Mouse (Mus musculus): ENCODE data around the gene Cmtm7. TPM values are rescaled to one million over a fixed set of nuclear protein-coding genes. Genes with fewer than 3 reads are reported as not detected.

Gene Cmtm7
- polyA plus RNA-seq (2014; fragmentation: Illumina TruSeq; extraction: RNeasy Lipid Tissue Mini Kit (QIAGEN cat#74804); ENCODE audit: low read depth, low replicate concordance): 22.8 TPM

GRCm38 (mm10) chr9:114781526-114782212, at the start of gene Cmtm7:
Cmtm7 (minus strand) TSS chr9:114781856.

DNA sequence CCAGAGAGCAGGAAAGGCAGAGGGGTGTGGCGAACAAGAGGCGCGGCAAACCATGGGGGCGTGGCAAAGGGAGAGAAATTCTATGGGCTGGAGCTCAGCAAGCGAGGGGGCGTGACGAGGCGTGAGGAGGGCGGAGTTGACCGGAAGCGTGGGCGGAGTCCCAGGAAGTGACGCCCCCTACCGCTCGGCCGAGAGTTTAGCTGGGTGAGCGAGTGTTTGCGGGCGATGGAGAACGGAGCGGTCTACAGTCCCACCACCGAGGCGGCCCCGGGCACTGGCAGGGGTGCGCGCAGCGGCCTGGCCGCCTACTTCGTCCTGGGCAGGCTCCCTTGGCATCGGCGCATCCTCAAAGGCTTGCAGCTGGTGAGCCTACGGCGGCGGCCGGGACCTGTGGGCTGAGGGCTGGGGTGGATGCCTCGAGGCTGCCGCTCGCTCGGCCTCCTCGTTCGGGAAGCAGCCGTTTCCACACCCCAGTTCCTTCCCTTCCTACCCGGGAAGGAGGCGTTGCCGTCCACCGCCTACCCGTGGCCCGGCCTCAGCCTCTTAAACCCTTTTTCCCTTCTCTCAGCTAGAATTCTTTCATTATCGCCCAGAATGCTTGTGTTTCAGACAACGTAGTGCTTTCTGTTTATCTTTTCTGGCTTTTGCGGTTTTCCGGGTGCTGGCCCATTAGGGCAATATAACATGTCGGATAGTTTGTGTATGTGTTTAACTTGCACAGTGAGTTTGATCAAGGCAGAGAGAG, 50.5 kb downstream of the Cmtm7 start, which contains the start of gene Cmtm6:
Cmtm6 (plus strand) TSS at position 106 of the 745 bp plus-strand sequence.

Other genes starting within 250 kb of the Cmtm7 start
- not detected for gene Trim71, start 217.5 kb downstream of the Cmtm7 start, polyA plus RNA-seq (2014; fragmentation: Illumina TruSeq; extraction: RNeasy Lipid Tissue Mini Kit (QIAGEN cat#74804); ENCODE audit: low read depth, low replicate concordance)
- gene Cnot10, start 141.7 kb downstream of the Cmtm7 start, polyA plus RNA-seq (2014; fragmentation: Illumina TruSeq; extraction: RNeasy Lipid Tissue Mini Kit (QIAGEN cat#74804); ENCODE audit: low read depth, low replicate concordance): 27.2 TPM
- gene Dync1li1, start 93.1 kb downstream of the Cmtm7 start, polyA plus RNA-seq (2014; fragmentation: Illumina TruSeq; extraction: RNeasy Lipid Tissue Mini Kit (QIAGEN cat#74804); ENCODE audit: low read depth, low replicate concordance): 47.1 TPM
- 25.8 TPM for gene Cmtm6, start 50.7 kb downstream of the Cmtm7 start, polyA plus RNA-seq (2014; fragmentation: Illumina TruSeq; extraction: RNeasy Lipid Tissue Mini Kit (QIAGEN cat#74804); ENCODE audit: low read depth, low replicate concordance)
- 19.1 TPM for gene Cmtm8, start 62.3 kb upstream of the Cmtm7 start, polyA plus RNA-seq (2014; fragmentation: Illumina TruSeq; extraction: RNeasy Lipid Tissue Mini Kit (QIAGEN cat#74804); ENCODE audit: low read depth, low replicate concordance)
- gene Gpd1l, start 152.1 kb upstream of the Cmtm7 start, polyA plus RNA-seq (2014; fragmentation: Illumina TruSeq; extraction: RNeasy Lipid Tissue Mini Kit (QIAGEN cat#74804); ENCODE audit: low read depth, low replicate concordance): 43.2 TPM
- 2.5 TPM for gene Osbpl10, start 196.7 kb upstream of the Cmtm7 start, polyA plus RNA-seq (2014; fragmentation: Illumina TruSeq; extraction: RNeasy Lipid Tissue Mini Kit (QIAGEN cat#74804); ENCODE audit: low read depth, low replicate concordance)
- gene Rps27rt, start 200.9 kb upstream of the Cmtm7 start, polyA plus RNA-seq (2014; fragmentation: Illumina TruSeq; extraction: RNeasy Lipid Tissue Mini Kit (QIAGEN cat#74804); ENCODE audit: low read depth, low replicate concordance): 57.5 TPM